In genomic region chr10:13363499-13364285, GRCm38 (mm10) we compare ENCODE assay signal across 18 mouse cellular contexts.
DNase-seq lines count a peak whose midpoint lies in the region; ATAC-seq and TF ChIP-seq lines count a peak whose summit lies in the region.
"Had no signal": no experiment of that assay in that cellular context is flagged by ENCODE, and none has a peak within 500 bp of the region (broad histone marks: within the 10 kb centered on the region; RNA-seq: fewer than 3 reads in every experiment).

No protein-coding gene starts in this region.

- H3K4me3 ChIP-seq in heart, embryonic 15.5 days, result no peak overlapping the region
- no peak overlapping the region for H3K4me3 ChIP-seq in lung, embryonic 14.5 days (ENCODE audit: low read depth, low read length)
- no peak overlapping the region for H3K4me3 ChIP-seq in intestine, embryonic 15.5 days (replicated peaks)
- H3K4me3 ChIP-seq in stomach, postnatal 0 days (ENCODE audit: low read depth, low read length), result no peak overlapping the region
- H3K4me3 ChIP-seq: embryonic facial prominence, embryonic 12.5 days; gastrocnemius, adult 2 months; liver, embryonic 13.5 days; midbrain, embryonic 13.5 days had no signal

- no peak overlapping the region for H3K4me2 ChIP-seq in heart, embryonic 15.5 days
- no peak overlapping the region for H3K4me2 ChIP-seq in lung, embryonic 14.5 days
- H3K4me2 ChIP-seq in intestine, embryonic 15.5 days (replicated peaks), result no peak overlapping the region
- no peak overlapping the region for H3K4me2 ChIP-seq in stomach, postnatal 0 days (replicated peaks; ENCODE audit: low read depth)
- H3K4me2 ChIP-seq: embryonic facial prominence, embryonic 12.5 days; hindbrain, embryonic 14.5 days; liver, embryonic 13.5 days; midbrain, embryonic 13.5 days had no signal

- H3K9me3 ChIP-seq in heart, embryonic 15.5 days (replicated peaks), result no peaks in the 10 kb centered on the region
- H3K9me3 ChIP-seq in lung, embryonic 14.5 days (ENCODE audit: low read depth, low read length), result no peaks in the 10 kb centered on the region
- no peaks in the 10 kb centered on the region for H3K9me3 ChIP-seq in intestine, embryonic 15.5 days
- no peaks in the 10 kb centered on the region for H3K9me3 ChIP-seq in stomach, postnatal 0 days (ENCODE audit: control insufficient read depth, low read length)
- H3K9me3 ChIP-seq: embryonic facial prominence, embryonic 12.5 days; liver, embryonic 13.5 days; midbrain, embryonic 13.5 days had no signal

- peak overlapping the region; percentile 64 for H3K27ac ChIP-seq in heart, embryonic 15.5 days
- peak overlapping the region; percentile 58 for H3K27ac ChIP-seq in lung, embryonic 14.5 days (ENCODE audit: low read depth)
- H3K27ac ChIP-seq in intestine, embryonic 15.5 days, result peak overlapping the region; percentile 48; the same call in 1 of the 2 replicates
- H3K27ac ChIP-seq in stomach, postnatal 0 days (replicated peaks), result peak overlapping the region; percentile 59
- H3K27ac ChIP-seq: embryonic facial prominence, embryonic 12.5 days; gastrocnemius, adult 2 months; hindbrain, embryonic 14.5 days; liver, embryonic 13.5 days; macrophage; midbrain, embryonic 13.5 days had no signal

- TF ChIP-seq EP300 in stomach, postnatal 0 days (optimal IDR thresholded peaks at IDR 0.05), result no peak

- H3K9ac ChIP-seq in heart, embryonic 15.5 days, result no peak overlapping the region
- no peak overlapping the region for H3K9ac ChIP-seq in lung, embryonic 14.5 days
- no peak overlapping the region for H3K9ac ChIP-seq in intestine, embryonic 15.5 days
- no peak overlapping the region for H3K9ac ChIP-seq in stomach, postnatal 0 days (ENCODE audit: low read length)
- H3K9ac ChIP-seq: embryonic facial prominence, embryonic 12.5 days; hindbrain, embryonic 14.5 days; liver, embryonic 13.5 days; midbrain, embryonic 13.5 days had no signal

- no peak for ATAC-seq in heart, embryonic 15.5 days (replicated peaks; ENCODE audit: insufficient number of reproducible peaks, insufficient read depth, low FRiP score, low read depth)
- ATAC-seq in lung, embryonic 14.5 days (ENCODE audit: insufficient read depth), result peak; percentile 78; the same call in 1 of the 2 replicates
- peak; percentile 47; the same call in 1 of the 2 replicates for ATAC-seq in intestine, embryonic 15.5 days
- no peak for ATAC-seq in stomach, postnatal 0 days (ENCODE audit: low FRiP score, low TSS enrichment)
- ATAC-seq: forebrain, embryonic 16.5 days; midbrain, embryonic 13.5 days had no signal

- H3K27me3 ChIP-seq in heart, embryonic 15.5 days, result no peaks in the 10 kb centered on the region
- H3K27me3 ChIP-seq in lung, embryonic 14.5 days (ENCODE audit: insufficient read depth, low read length), result no peaks in the 10 kb centered on the region
- no peaks in the 10 kb centered on the region for H3K27me3 ChIP-seq in intestine, embryonic 15.5 days (replicated peaks)
- no peaks in the 10 kb centered on the region for H3K27me3 ChIP-seq in stomach, postnatal 0 days (ENCODE audit: control insufficient read depth, insufficient read depth, low read length)
- H3K27me3 ChIP-seq: embryonic facial prominence, embryonic 12.5 days; liver, embryonic 13.5 days; midbrain, embryonic 13.5 days had no signal

- intact Hi-C loops in heart, postnatal 14 days (cut with DNase I), result no loop called here

- no peaks in the 10 kb centered on the region for H3K36me3 ChIP-seq in heart, embryonic 15.5 days
- no peaks in the 10 kb centered on the region for H3K36me3 ChIP-seq in lung, embryonic 14.5 days (ENCODE audit: insufficient read depth)
- H3K36me3 ChIP-seq in intestine, embryonic 15.5 days, result no peaks in the 10 kb centered on the region
- H3K36me3 ChIP-seq in stomach, postnatal 0 days (ENCODE audit: control insufficient read depth, insufficient read depth, low read length), result no peaks in the 10 kb centered on the region
- H3K36me3 ChIP-seq: embryonic facial prominence, embryonic 12.5 days; liver, embryonic 13.5 days; midbrain, embryonic 13.5 days had no signal

- no peak for DNase-seq in heart, postnatal 14 days
- DNase-seq in lung, embryonic 14.5 days, result peak; percentile 72
- no peak for DNase-seq in lung, postnatal 25 days (ENCODE audit: low spot score)
- no peak for DNase-seq in stomach, postnatal 0 days (ENCODE audit: low spot score)
- no peak for DNase-seq in adrenal gland, adult 18-20 months (ENCODE audit: low spot score in 2 of 2)
- DNase-seq: adrenal gland, postnatal 14 days; cerebellum, adult 2 months; gastrocnemius, adult 2 months; kidney, adult 8-10 months; liver, embryonic 13.5 days; right cerebral cortex, postnatal 14 days had no signal

- WGBS in heart, embryonic 15.5 days, result 71% methylated on average over 11 of the region's 11 CpGs
- WGBS in lung, embryonic 14.5 days, result 54% methylated on average over 11 of the region's 11 CpGs
- 63% methylated on average over 11 of the region's 11 CpGs for WGBS in intestine, embryonic 15.5 days
- 49% methylated on average over 11 of the region's 11 CpGs for WGBS in stomach, postnatal 0 days

- peaks cover 16% of the 10 kb centered on the region for H3K4me1 ChIP-seq in heart, embryonic 15.5 days (replicated peaks)
- peaks cover 6% of the 10 kb centered on the region for H3K4me1 ChIP-seq in lung, embryonic 14.5 days (ENCODE audit: insufficient read depth)
- H3K4me1 ChIP-seq in intestine, embryonic 15.5 days (replicated peaks), result no peaks in the 10 kb centered on the region
- peaks cover 2% of the 10 kb centered on the region; the same call in 1 of the 2 replicates for H3K4me1 ChIP-seq in stomach, postnatal 0 days (replicated peaks; ENCODE audit: control insufficient read depth, insufficient read depth)
- H3K4me1 ChIP-seq: embryonic facial prominence, embryonic 12.5 days; liver, embryonic 13.5 days; midbrain, embryonic 13.5 days had no signal

- no peak for TF ChIP-seq CTCF in lung, embryonic 14.5 days (IDR thresholded peaks at IDR 0.05; ENCODE audit: low read depth)
- no peak for TF ChIP-seq CTCF in stomach, postnatal 0 days (IDR thresholded peaks at IDR 0.05; ENCODE audit: low read depth)

Comparison
In these comparisons a context has a peak if more than half of its experiments do, and no peak if none do; other contexts are left out.
1. ATAC-seq: peak in lung, embryonic 14.5 days (single experiment) and intestine, embryonic 15.5 days (single experiment); none in heart, embryonic 15.5 days (single experiment) and stomach, postnatal 0 days (single experiment).
2. Peak in every context shown above with its lines, with median percentiles within 50 percentile points of each other: H3K27ac ChIP-seq.